ENCODE assay signal across 18 mouse cellular contexts in genomic region chr9:96461607-96462006, GRCm38 (mm10). TPM values are rescaled to one million over a fixed set of nuclear protein-coding genes. Genes with fewer than 3 reads are reported as not detected.
A peak's percentile ranks its signal among the peaks of the same experiment; 100 is the strongest.
DNase-seq lines count a peak whose midpoint lies in the region; ATAC-seq and TF ChIP-seq lines count a peak whose summit lies in the region.
"Had no signal": no experiment of that assay in that cellular context is flagged by ENCODE, and none has a peak within 500 bp of the region (broad histone marks: within the 10 kb centered on the region; RNA-seq: fewer than 3 reads in every experiment).

No protein-coding gene starts in this region.

- H3K27me3 ChIP-seq in forebrain, postnatal 0 days (ENCODE audit: insufficient read depth, low read length), result no peaks in the 10 kb centered on the region
- no peaks in the 10 kb centered on the region for H3K27me3 ChIP-seq in forebrain, embryonic 13.5 days
- H3K27me3 ChIP-seq: midbrain, embryonic 15.5 days had no signal

- ATAC-seq in forebrain, postnatal 0 days, result no peak
- no peak for ATAC-seq in forebrain, embryonic 13.5 days
- ATAC-seq: midbrain, embryonic 15.5 days had no signal

- H3K9me3 ChIP-seq in forebrain, postnatal 0 days (ENCODE audit: low read length), result no peaks in the 10 kb centered on the region
- 0 out of 2 replicates have a peak, but pooled peaks cover 5% of the 10 kb centered on the region for H3K9me3 ChIP-seq in forebrain, embryonic 13.5 days (replicated peaks)
- H3K9me3 ChIP-seq: midbrain, embryonic 15.5 days had no signal

- no peak overlapping the region for H3K4me2 ChIP-seq in forebrain, postnatal 0 days (ENCODE audit: low read depth)
- H3K4me2 ChIP-seq in forebrain, embryonic 13.5 days, result no peak overlapping the region
- H3K4me2 ChIP-seq: midbrain, embryonic 15.5 days had no signal

- peak; percentile 32; the same call in 1 of the 2 replicates for TF ChIP-seq CTCF in forebrain, postnatal 0 days (IDR thresholded peaks at IDR 0.05; ENCODE audit: low read depth)
- peak; percentile 19; the same call in 1 of the 2 replicates for TF ChIP-seq CTCF in left cerebral cortex, adult 2 months (IDR thresholded peaks at IDR 0.05)
- peak; percentile 43; the same call in 1 of the 2 replicates for TF ChIP-seq CTCF in brain, embryonic 14.5 days (IDR thresholded peaks at IDR 0.05; ENCODE audit: borderline replicate concordance, extremely low read depth, insufficient read depth, insufficient read length)

- no peak for TF ChIP-seq POLR2A in brain, embryonic 14.5 days (IDR thresholded peaks at IDR 0.05; ENCODE audit: borderline replicate concordance, extremely low read depth, insufficient read depth, insufficient read length, poor library complexity, severe bottlenecking)

- no peak overlapping the region for H3K27ac ChIP-seq in forebrain, postnatal 0 days (ENCODE audit: low read depth, low read length)
- no peak overlapping the region for H3K27ac ChIP-seq in forebrain, embryonic 13.5 days
- H3K27ac ChIP-seq in left cerebral cortex, adult 2 months, result no peak overlapping the region
- H3K27ac ChIP-seq: embryonic facial prominence, embryonic 10.5 days; heart, embryonic 10.5 days; macrophage; midbrain, embryonic 15.5 days had no signal

- intact Hi-C loops in left cerebral cortex, adult 2 months (cut with DNase I), result no loop called here
- intact Hi-C loops in left cerebral cortex, postnatal 4 days (cut with DNase I), result no loop called here

- 33% methylated on average over 1 of the region's 1 CpGs for WGBS in forebrain, postnatal 0 days
- 75% methylated on average over 1 of the region's 1 CpGs for WGBS in forebrain, embryonic 13.5 days

- no peak overlapping the region for H3K9ac ChIP-seq in forebrain, postnatal 0 days
- H3K9ac ChIP-seq in forebrain, embryonic 13.5 days, result no peak overlapping the region
- H3K9ac ChIP-seq: midbrain, embryonic 15.5 days had no signal

- no peaks in the 10 kb centered on the region for H3K4me1 ChIP-seq in forebrain, postnatal 0 days (ENCODE audit: insufficient read depth)
- peaks cover 8% of the 10 kb centered on the region; the same call in 1 of the 2 replicates for H3K4me1 ChIP-seq in forebrain, embryonic 13.5 days
- H3K4me1 ChIP-seq: embryonic facial prominence, embryonic 10.5 days; heart, embryonic 10.5 days had no signal

- H3K4me3 ChIP-seq in forebrain, postnatal 0 days (ENCODE audit: low read depth, low read length), result no peak overlapping the region
- no peak overlapping the region for H3K4me3 ChIP-seq in forebrain, embryonic 13.5 days
- no peak overlapping the region for H3K4me3 ChIP-seq in left cerebral cortex, adult 2 months
- H3K4me3 ChIP-seq: embryonic facial prominence, embryonic 10.5 days; heart, embryonic 10.5 days; midbrain, embryonic 15.5 days had no signal

- DNase-seq in forebrain, postnatal 0 days, result no peak
- no peak for DNase-seq in left cerebral cortex, adult 2 months (ENCODE audit: extremely low spot score in 1 of 2, low spot score in 2 of 2)
- no peak for DNase-seq in left cerebral cortex, postnatal 4 days
- peak; percentile 24 to 39 for DNase-seq in B cell, adult 2 months
- no peak for DNase-seq in brain, embryonic 14.5 days (ENCODE audit: low read depth)
- DNase-seq in right cerebral cortex, adult 18-20 months, result no peak
- no peak for DNase-seq in layer of hippocampus, postnatal 36 days
- DNase-seq: adrenal gland, postnatal 25 days; cerebellum, postnatal 10 days; gastrocnemius, postnatal 14 days; heart, postnatal 4 days; kidney, postnatal 10 days; thymus, postnatal 25 days had no signal

- no peaks in the 10 kb centered on the region for H3K36me3 ChIP-seq in forebrain, postnatal 0 days (ENCODE audit: insufficient read depth)
- H3K36me3 ChIP-seq in forebrain, embryonic 13.5 days (ENCODE audit: poor library complexity, severe bottlenecking), result peaks cover 16% of the 10 kb centered on the region
- H3K36me3 ChIP-seq: midbrain, embryonic 15.5 days had no signal

RNA-seq across cellular contexts. Expression of gene Rnf7, which starts 16.9 kb away (rescaled TPM):
- 178 and 300 TPM in 2 replicates for total RNA-seq in forebrain, postnatal 0 days (2014; rRNA removed)
- polyA plus RNA-seq in forebrain, postnatal 0 days (2015; fragmentation: Nextera tagmentation; extraction: Ambion mirVana), result 195 and 209 TPM in 2 replicates
- polyA plus RNA-seq in forebrain, embryonic 13.5 days (2015; fragmentation: Nextera tagmentation; extraction: Ambion mirVana), result 235 and 239 TPM in 2 replicates
- 10 to 100 TPM; 59.5 to 67.7 TPM for total RNA-seq in left cerebral cortex, adult 2 months (2021)
- 10 to 100 TPM; 51.5 to 53.2 TPM for total RNA-seq in left cerebral cortex, postnatal 4 days (2021)
- polyA plus RNA-seq in brain, embryonic 14.5 days (2012; rRNA removed), result 215 and 233 TPM in 2 replicates
- total RNA-seq in layer of hippocampus, postnatal 36 days (2021), result 10 to 100 TPM; 56.9 to 73.0 TPM

Comparison
In these comparisons a context has a peak if more than half of its experiments do, and no peak if none do; other contexts are left out.
1. DNase-seq: peak in B cell, adult 2 months (2 of 2); none in forebrain, postnatal 0 days (single experiment), left cerebral cortex, adult 2 months (0 of 2), left cerebral cortex, postnatal 4 days (single experiment), brain, embryonic 14.5 days (single experiment), right cerebral cortex, adult 18-20 months (single experiment) and layer of hippocampus, postnatal 36 days (0 of 2).
2. Peak in every context shown above with its lines, with median percentiles within 50 percentile points of each other: CTCF ChIP-seq.